Mouse (Mus musculus): ENCODE data around the gene Ccdc142. TPM values are rescaled to one million over a fixed set of nuclear protein-coding genes. Genes with fewer than 3 reads are reported as not detected.

The Ccdc142 gene
- 1 to 10 TPM; 5.1 to 9.0 TPM for total RNA-seq (2021)

- intact Hi-C loops (cut with DNase I): loop anchor here (1.0 to 2.0 kb wide), 3 partner anchors 23 to 105 kb away; partner anchors contain the start of genes Aup1 and Htra2
- DNase-seq (ENCODE audit: low spot score in 2 of 2): peak; percentile 88
These were observed at the start of gene Ccdc142, which contains the start of gene Gm42688 for GRCm38 (mm10) chr6:83101316-83101687. Gene Ccdc142 (plus strand): TSS chr6:83101601. Gene Gm42688 (plus strand): TSS chr6:83101617.

GRCm38 (mm10) chr6:83053136-83053960, 48.1 kb upstream of the Ccdc142 start:
- intact Hi-C loops (cut with DNase I): loop anchor here (2.0 kb wide), 1 partner anchor 19 kb away; the partner anchor contains the start of gene Loxl3
- DNase-seq (ENCODE audit: low spot score in 2 of 2): peak; percentile 22 to 37

GRCm38 (mm10) chr6:83054074-83054851, 47.1 kb upstream of the Ccdc142 start, which contains the start of gene Aup1:
Gene Aup1 (plus strand): TSS chr6:83054521.
- DNase-seq (ENCODE audit: low spot score in 2 of 2): peak; percentile 98 to 99
- intact Hi-C loops (cut with DNase I): loop anchor here (1.0 to 2.0 kb wide), 3 partner anchors 24 to 58 kb away; partner anchors contain the start of genes Ccdc142 and Gm42688

- peak in 1 of 2 experiments; percentile 32 for DNase-seq (ENCODE audit: low spot score in 2 of 2)
- intact Hi-C loops (cut with DNase I): loop anchor here (1.0 to 2.0 kb wide), 3 partner anchors 23 to 59 kb away; partner anchors contain the start of genes Ccdc142 and Gm42688
These were observed 46.5 kb upstream of the Ccdc142 start, which contains the start of gene Htra2 for GRCm38 (mm10) chr6:83054871-83055431. Gene Htra2 (minus strand): TSS chr6:83055273.

- no peak for DNase-seq (ENCODE audit: low spot score in 2 of 2)
- intact Hi-C loops (cut with DNase I): no loop called here
These were observed 43.6 kb upstream of the Ccdc142 start, which contains the start of gene Dqx1 for GRCm38 (mm10) chr6:83057790-83058189. Gene Dqx1 (plus strand): TSS chr6:83057844.

- intact Hi-C loops (cut with DNase I): no loop called here
- DNase-seq (ENCODE audit: low spot score in 2 of 2): no peak
These were observed 42.7 kb upstream of the Ccdc142 start for GRCm38 (mm10) chr6:83058725-83059124.

- DNase-seq (ENCODE audit: low spot score in 2 of 2): no peak
- intact Hi-C loops (cut with DNase I): no loop called here
These were observed 35.4 kb upstream of the Ccdc142 start for GRCm38 (mm10) chr6:83065995-83066394.

GRCm38 (mm10) chr6:83066441-83066840, 35.0 kb upstream of the Ccdc142 start:
- intact Hi-C loops (cut with DNase I): no loop called here
- no peak for DNase-seq (ENCODE audit: low spot score in 2 of 2)

- DNase-seq (ENCODE audit: low spot score in 2 of 2): no peak
- intact Hi-C loops (cut with DNase I): no loop called here
These were observed 33.2 kb upstream of the Ccdc142 start for GRCm38 (mm10) chr6:83068221-83068620.

- DNase-seq (ENCODE audit: low spot score in 2 of 2): no peak
- intact Hi-C loops (cut with DNase I): no loop called here
These were observed 32.5 kb upstream of the Ccdc142 start for GRCm38 (mm10) chr6:83068706-83069487.

- DNase-seq (ENCODE audit: low spot score in 2 of 2): no peak
- intact Hi-C loops (cut with DNase I): loop anchor here (10.0 kb wide), 1 partner anchor 645 kb away; the partner anchor contains the start of gene Vax2
These were observed 31.7 kb upstream of the Ccdc142 start for GRCm38 (mm10) chr6:83069488-83070246.

- DNase-seq (ENCODE audit: low spot score in 2 of 2): no peak
- intact Hi-C loops (cut with DNase I): loop anchor here (10.0 kb wide), 1 partner anchor 645 kb away; the partner anchor contains the start of gene Vax2
These were observed 31.3 kb upstream of the Ccdc142 start, which contains the start of gene Tlx2 for GRCm38 (mm10) chr6:83070247-83070310. Gene Tlx2 (minus strand): TSS chr6:83070293.

- intact Hi-C loops (cut with DNase I): loop anchor here (10.0 kb wide), 1 partner anchor 644 kb away; the partner anchor contains the start of gene Vax2
These were observed 30.8 kb upstream of the Ccdc142 start for GRCm38 (mm10) chr6:83070311-83071219.

GRCm38 (mm10) chr6:83071220-83071619, 30.2 kb upstream of the Ccdc142 start:
- intact Hi-C loops (cut with DNase I): loop anchor here (10.0 kb wide), 1 partner anchor 644 kb away; the partner anchor contains the start of gene Vax2
- DNase-seq (ENCODE audit: low spot score in 2 of 2): no peak

More at GRCm38 (mm10) chr6:83070311-83071219, 30.8 kb upstream of the Ccdc142 start:
- peak; percentile 54 to 57 for DNase-seq (ENCODE audit: low spot score in 2 of 2)

- intact Hi-C loops (cut with DNase I): loop anchor here (5.0 to 10.0 kb wide), 2 partner anchors 78 to 640 kb away; partner anchors contain the start of gene Vax2
- DNase-seq (ENCODE audit: low spot score in 2 of 2): no peak
These were observed 26.4 kb upstream of the Ccdc142 start for GRCm38 (mm10) chr6:83074979-83075378.

GRCm38 (mm10) chr6:83077630-83078323, 23.6 kb upstream of the Ccdc142 start, which contains the start of gene Pcgf1:
Gene Pcgf1 (plus strand): TSS chr6:83077869.
- intact Hi-C loops (cut with DNase I): loop anchor here (1.0 to 10.0 kb wide), 4 partner anchors 23 to 637 kb away; partner anchors contain the start of genes Aup1, Ccdc142, Gm42688 and Vax2

More at GRCm38 (mm10) chr6:83077630-83078323, 23.6 kb upstream of the Ccdc142 start, which contains the start of gene Pcgf1:
- no peak for DNase-seq (ENCODE audit: low spot score in 2 of 2)

Measured in left cerebral cortex, postnatal 36 days (tissue).